Mouse (Mus musculus): Measurements from ENCODE around the gene Faah.

GRCm38 (mm10) chr4:115940681-115941080 lies 77.0 kb downstream of the Faah start:
- TF ChIP-seq CTCF (IDR thresholded peaks at IDR 0.05; ENCODE audit: low read depth, low read length) (no peak), GATA2 (IDR thresholded peaks at IDR 0.05; ENCODE audit: borderline replicate concordance, low read depth, low read length) (no peak)

All from G1E (cell line).